In the genomic region with DNA sequence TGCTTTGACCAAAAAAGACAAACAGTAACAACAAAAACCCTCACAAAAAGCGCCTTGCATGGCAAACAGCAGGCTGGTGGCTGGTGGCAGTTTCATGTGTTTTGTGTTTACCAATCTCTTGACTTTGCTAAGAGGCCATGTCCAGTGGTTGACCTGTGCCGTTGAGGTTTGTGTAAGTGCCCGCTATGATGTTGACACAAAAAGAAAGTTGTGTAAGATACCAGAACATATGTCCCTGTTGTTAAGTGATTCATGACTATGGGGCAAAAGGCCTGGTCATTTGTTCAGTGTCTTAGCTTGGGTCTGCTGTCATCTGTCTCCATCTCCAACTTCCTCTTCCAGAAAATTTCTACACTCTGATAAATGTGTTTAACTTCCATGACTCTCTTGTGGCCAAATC, we compare ENCODE assay signal across 28 mouse cellular contexts.
DNase-seq lines count a peak whose midpoint lies in the region; ATAC-seq and TF ChIP-seq lines count a peak whose summit lies in the region.
"Had no signal": no experiment of that assay in that cellular context is flagged by ENCODE, and none has a peak within 500 bp of the region (broad histone marks: within the 10 kb centered on the region; RNA-seq: fewer than 3 reads in every experiment).

No protein-coding gene starts in this region.

- no peak overlapping the region for H3K9ac ChIP-seq in liver, embryonic 16.5 days (ENCODE audit: low read depth, low read length)
- H3K9ac ChIP-seq: embryonic facial prominence, embryonic 13.5 days; forebrain, embryonic 12.5 days; heart, embryonic 15.5 days; hindbrain, embryonic 14.5 days; neural tube, embryonic 15.5 days had no signal

- WGBS in lung, adult 2 months, result 54% methylated on average over 3 of the region's 3 CpGs
- 37% methylated on average over 3 of the region's 3 CpGs for WGBS in liver, embryonic 16.5 days (ENCODE audit: insufficient replicate concordance)

- peak; percentile 79 for ATAC-seq in liver, embryonic 16.5 days (ENCODE audit: low read depth)
- ATAC-seq: activated CD4-positive, CD25-positive, alpha-beta regulatory T cell, adult 4 months; midbrain, embryonic 16.5 days had no signal

- TF ChIP-seq POLR2A in lung, adult 2 months (IDR thresholded peaks at IDR 0.05; ENCODE audit: borderline replicate concordance, extremely low read depth, low read depth, low read length), result no peak

- DNase-seq in lung, adult 18-20 months, result peak; percentile 24 to 65
- DNase-seq in lung, adult 2 months, result no peak
- peak; percentile 48 to 52 for DNase-seq in lung, postnatal 4 days
- no peak for DNase-seq in kidney, adult 11 months
- no peak for DNase-seq in left cerebral cortex, postnatal 25 days (ENCODE audit: low spot score in 2 of 2)
- no peak for DNase-seq in right cerebral cortex, postnatal 14 days
- DNase-seq: adrenal gland, postnatal 10 days; B cell, adult 2 months; cerebellum, adult 2 months; cerebellum, postnatal 25 days; embryo, embryonic 11 days; gastrocnemius, postnatal 25 days; heart, postnatal 36 days; kidney, adult 8-10 months; kidney, postnatal 14 days; spleen, adult 18-20 months had no signal

- peaks cover 5% of the 10 kb centered on the region for H3K4me1 ChIP-seq in lung, adult 2 months (ENCODE audit: control insufficient read depth, insufficient read depth, low read length)
- H3K4me1 ChIP-seq in liver, embryonic 16.5 days (ENCODE audit: control insufficient read depth, low read depth, low read length), result no peaks in the 10 kb centered on the region; the same call in none of the 2 replicates

- no peak for TF ChIP-seq CTCF in lung, adult 2 months (IDR thresholded peaks at IDR 0.05; ENCODE audit: insufficient read depth, low read length)

- no peak overlapping the region for H3K4me2 ChIP-seq in liver, embryonic 16.5 days (ENCODE audit: low read depth, low read length)
- H3K4me2 ChIP-seq: embryonic facial prominence, embryonic 13.5 days; forebrain, embryonic 12.5 days; heart, embryonic 15.5 days; hindbrain, embryonic 14.5 days; neural tube, embryonic 15.5 days had no signal

- H3K9me3 ChIP-seq in liver, embryonic 16.5 days (replicated peaks; ENCODE audit: control insufficient read depth, low read length), result no peaks in the 10 kb centered on the region
- H3K9me3 ChIP-seq: embryonic facial prominence, embryonic 13.5 days; forebrain, embryonic 12.5 days; G1E; heart, embryonic 15.5 days; midbrain, embryonic 10.5 days; neural tube, embryonic 15.5 days had no signal

- intact Hi-C loops in left cerebral cortex, postnatal 25 days (cut with DNase I), result no loop called here

- no peaks in the 10 kb centered on the region for H3K36me3 ChIP-seq in liver, embryonic 16.5 days (ENCODE audit: control insufficient read depth, insufficient read depth)
- H3K36me3 ChIP-seq: embryonic facial prominence, embryonic 13.5 days; forebrain, embryonic 12.5 days; G1E; heart, embryonic 15.5 days; midbrain, embryonic 10.5 days; neural tube, embryonic 15.5 days had no signal

- H3K4me3 ChIP-seq in lung, adult 2 months (replicated peaks; ENCODE audit: extremely low read depth, low read depth, low read length), result no peak overlapping the region
- H3K4me3 ChIP-seq in liver, embryonic 16.5 days (ENCODE audit: low read depth, low read length), result no peak overlapping the region
- H3K4me3 ChIP-seq: embryonic facial prominence, embryonic 13.5 days; erythroblast, embryonic 14.5 days; forebrain, embryonic 12.5 days; heart, embryonic 15.5 days; midbrain, embryonic 10.5 days; neural tube, embryonic 15.5 days had no signal

- 0 out of 2 replicates have a peak overlapping the region, but pooled peaks have one; percentile 19 for H3K27ac ChIP-seq in liver, embryonic 16.5 days (ENCODE audit: low read length)
- H3K27ac ChIP-seq: embryonic facial prominence, embryonic 13.5 days; forebrain, embryonic 12.5 days; heart, embryonic 15.5 days; hindbrain, embryonic 14.5 days; midbrain, embryonic 10.5 days; neural tube, embryonic 15.5 days had no signal

- no peaks in the 10 kb centered on the region for H3K27me3 ChIP-seq in liver, embryonic 16.5 days (ENCODE audit: control insufficient read depth, insufficient read depth, low read depth, low read length)
- H3K27me3 ChIP-seq: CH12.LX; embryonic facial prominence, embryonic 13.5 days; forebrain, embryonic 12.5 days; heart, embryonic 15.5 days; neural tube, embryonic 15.5 days had no signal

Comparison
In these comparisons a context has a peak if more than half of its experiments do, and no peak if none do; other contexts are left out.
1. DNase-seq: peak in lung, adult 18-20 months (2 of 2) and lung, postnatal 4 days (2 of 2); none in lung, adult 2 months (single experiment), kidney, adult 11 months (single experiment), left cerebral cortex, postnatal 25 days (0 of 2) and right cerebral cortex, postnatal 14 days (single experiment).